Mouse (Mus musculus) liver, postnatal 0 days (tissue): ENCODE data around the gene Tph1. TPM values are rescaled to one million over a fixed set of nuclear protein-coding genes. Genes with fewer than 3 reads are reported as not detected.

Experiments
- ATAC-seq: fragments of 200-750 bp; cut with Nextera tagmentation; 2 replicates; pipeline ENCODE4 v1.8.0; 2017; ENCODE audit warnings: mild to moderate bottlenecking, moderate library complexity
- DNase-seq: peaks from one replicate; pipeline ENCODE4 v3.0.0-alpha.2; 2016
- H3K27ac ChIP-seq: fragments of 300-500 bp; sonication (generic); 2 replicates; pipeline ENCODE4 v1.5.1; 2014; ENCODE audit warnings: antibody characterized with exemption, moderate library complexity, mild to moderate bottlenecking, low read depth
- H3K27me3 ChIP-seq: fragments of 300-500 bp; sonication (generic); 2 replicates; pipeline ENCODE4 v1.6.1; 2014; ENCODE audit warnings: low read length, control low read depth, mixed read lengths; ENCODE audit not compliant: insufficient read depth
- H3K36me3 ChIP-seq: fragments of 300-500 bp; sonication (generic); replicated peaks from 2 replicates; pipeline ENCODE4 v1.6.1; 2014; ENCODE audit warnings: mild to moderate bottlenecking, control low read depth, low read length, moderate library complexity, mixed read lengths; ENCODE audit not compliant: insufficient read depth
- H3K4me1 ChIP-seq: fragments of 300-500 bp; sonication (generic); 2 replicates; pipeline ENCODE4 v1.6.1; 2014; ENCODE audit warnings: antibody characterized with exemption, mild to moderate bottlenecking, control low read depth; ENCODE audit not compliant: insufficient read depth
- H3K4me2 ChIP-seq: fragments of 300-500 bp; sonication (generic); 2 replicates; pipeline ENCODE4 v1.6.1; 2014; ENCODE audit warnings: low read depth, mild to moderate bottlenecking, low read length, moderate library complexity, mixed read lengths
- H3K4me3 ChIP-seq: fragments of 300-500 bp; sonication (generic); 2 replicates; pipeline ENCODE4 v1.5.1; 2014; ENCODE audit warnings: low read depth, low read length
- H3K9ac ChIP-seq: fragments of 300-500 bp; sonication (generic); replicated peaks from 2 replicates; pipeline ENCODE4 v1.6.1; 2014; ENCODE audit warnings: mild to moderate bottlenecking, moderate library complexity
- H3K9me3 ChIP-seq: fragments of 300-500 bp; sonication (generic); 2 replicates; pipeline ENCODE4 v1.6.1; 2016; ENCODE audit warnings: mild to moderate bottlenecking, control low read depth, low read length, mixed read lengths
- CTCF ChIP-seq: sonication (generic); IDR thresholded peaks from 2 replicates; pipeline ENCODE4 v1.5.1; 2016; ENCODE audit warnings: antibody characterized with exemption, low read depth
- EP300 ChIP-seq: IDR thresholded peaks from 2 replicates; pipeline ENCODE4 v1.6.1; 2016; ENCODE audit warnings: antibody characterized with exemption, low read depth, mild to moderate bottlenecking
- WGBS: fragments of 180-500 bp; shearing (Covaris S2); extraction: QIAGEN DNeasy Blood & Tissue Kit; methylation state at CpG from one replicate; pipeline ENCODE4 v1.1.7; 2014; ENCODE audit not compliant: insufficient replicate concordance; 5-methylcytosine and 5-hydroxymethylcytosine counted together
- polyA plus RNA-seq: library from polyadenylated mRNA; unstranded; fragments of >200 nt; fragmentation: Nextera tagmentation; extraction: Ambion mirVana; gene quantifications from 2 replicates; pipeline ENCODE4 v1.2.1, GENCODE M21; 2015

The Tph1 gene
- not detected in 2 replicates for polyA plus RNA-seq

DNA sequence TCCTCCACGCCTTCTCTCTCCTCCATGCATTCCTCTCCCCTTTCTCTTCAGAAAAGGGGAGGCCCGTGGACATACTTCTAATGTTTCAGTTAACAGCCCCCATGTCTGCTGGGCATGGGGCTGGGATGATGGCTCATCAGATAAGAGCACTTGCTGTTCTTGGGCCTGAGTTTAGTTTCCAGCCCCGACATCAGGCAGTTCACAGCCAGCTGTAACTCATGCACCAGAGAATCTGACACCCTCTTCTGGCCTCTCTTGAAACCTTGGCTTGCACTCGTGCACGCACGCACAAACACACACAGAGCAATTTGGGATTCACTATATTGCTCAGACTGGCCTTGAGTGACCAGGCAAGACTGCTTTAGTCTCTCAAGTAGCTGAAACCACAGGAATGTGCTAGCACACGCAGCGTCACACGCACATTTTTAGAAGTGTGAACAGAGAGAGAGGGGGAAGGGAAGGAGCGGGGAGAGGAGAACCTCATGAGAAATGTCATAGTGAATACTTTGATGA lies at the start of gene Tph1:
TSS of gene Tph1 (minus strand) at position 378 of the 513 bp plus-strand sequence.
- Histone ChIP-seq H3K4me1 (peaks cover 3% of the 10 kb centered on the region), H3K9me3 (no peaks in the 10 kb centered on the region), H3K4me3 (no peak within 1 kb of the TSS), H3K4me2 (no peak within 1 kb of the TSS), H3K36me3 (no peaks in the 10 kb centered on the region), H3K9ac (no peak within 1 kb of the TSS), H3K27me3 (peaks cover 11% of the 10 kb centered on the region), H3K27ac (no peak within 1 kb of the TSS)
- ATAC-seq (no peak), DNase-seq (no peak)
- TF ChIP-seq CTCF = no peak
- TF ChIP-seq EP300 = no peak
- 44% methylated on average over 10 of the region's 10 CpGs for WGBS

DNA sequence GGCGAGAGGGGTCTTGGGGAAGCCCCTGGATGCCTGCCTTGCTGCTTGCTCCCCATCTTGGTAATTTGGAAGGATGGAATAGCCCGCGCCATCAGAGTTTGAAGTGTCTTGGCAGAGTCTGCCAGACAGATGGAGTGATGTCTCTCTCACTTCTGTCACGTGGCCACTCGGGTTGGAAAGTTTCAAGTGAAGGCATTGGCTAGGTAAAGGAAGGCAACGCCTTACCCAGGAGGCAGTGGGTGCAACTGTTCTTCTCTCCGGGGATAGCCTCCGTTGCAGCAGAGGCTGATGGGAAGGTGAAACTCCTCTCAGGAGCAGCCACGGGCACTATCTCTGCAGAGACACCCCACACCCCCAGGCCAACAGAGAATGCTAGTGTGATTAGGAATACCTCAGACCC lies 48.1 kb upstream of the Tph1 start:
- Histone ChIP-seq H3K9ac (no peak overlapping the region), H3K27ac (no peak overlapping the region)

DNA sequence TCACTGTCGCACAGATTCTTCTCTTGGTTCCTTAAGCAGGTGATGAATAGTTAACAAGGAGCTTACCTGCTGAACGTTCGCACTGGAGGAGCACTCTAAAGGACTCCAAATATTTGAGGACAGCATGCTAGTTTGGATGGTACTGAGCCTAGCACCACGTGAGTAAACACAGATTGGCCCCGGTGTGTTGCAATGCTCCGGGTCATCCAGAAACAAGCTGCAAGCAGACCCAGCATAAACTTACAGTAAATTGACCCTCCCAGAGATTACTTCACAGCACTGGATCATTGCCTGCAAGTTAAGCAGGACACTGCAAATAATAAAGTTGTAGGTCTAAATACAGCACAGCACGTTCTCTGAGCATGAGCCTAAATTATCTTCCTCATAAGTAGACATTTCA lies 47.2 kb upstream of the Tph1 start:
- Histone ChIP-seq H3K4me2 (no peak overlapping the region), H3K27ac (0 out of 2 replicates have a peak overlapping the region, but pooled peaks have one; percentile 2), H3K27me3 (no peaks in the 10 kb centered on the region), H3K9ac (no peak overlapping the region), H3K4me1 (peaks cover 5% of the 10 kb centered on the region), H3K36me3 (no peaks in the 10 kb centered on the region), H3K9me3 (no peaks in the 10 kb centered on the region), H3K4me3 (no peak overlapping the region)
- 50% methylated on average over 7 of the region's 7 CpGs for WGBS
- DNase-seq = peak; percentile 66
- no peak for TF ChIP-seq CTCF
- TF ChIP-seq EP300 = peak; percentile 76
- ATAC-seq = peak; percentile 89

More for the DNA sequence above, 48.1 kb upstream of the Tph1 start:
- TF ChIP-seq CTCF = no peak
- no peak for TF ChIP-seq EP300
- 67% methylated on average over 9 of the region's 9 CpGs for WGBS
- Histone ChIP-seq H3K4me2 (no peak overlapping the region), H3K27me3 (no peaks in the 10 kb centered on the region), H3K9me3 (no peaks in the 10 kb centered on the region), H3K4me3 (no peak overlapping the region), H3K36me3 (no peaks in the 10 kb centered on the region), H3K4me1 (peaks cover 5% of the 10 kb centered on the region)
- no peak for DNase-seq
- ATAC-seq = no peak

DNA sequence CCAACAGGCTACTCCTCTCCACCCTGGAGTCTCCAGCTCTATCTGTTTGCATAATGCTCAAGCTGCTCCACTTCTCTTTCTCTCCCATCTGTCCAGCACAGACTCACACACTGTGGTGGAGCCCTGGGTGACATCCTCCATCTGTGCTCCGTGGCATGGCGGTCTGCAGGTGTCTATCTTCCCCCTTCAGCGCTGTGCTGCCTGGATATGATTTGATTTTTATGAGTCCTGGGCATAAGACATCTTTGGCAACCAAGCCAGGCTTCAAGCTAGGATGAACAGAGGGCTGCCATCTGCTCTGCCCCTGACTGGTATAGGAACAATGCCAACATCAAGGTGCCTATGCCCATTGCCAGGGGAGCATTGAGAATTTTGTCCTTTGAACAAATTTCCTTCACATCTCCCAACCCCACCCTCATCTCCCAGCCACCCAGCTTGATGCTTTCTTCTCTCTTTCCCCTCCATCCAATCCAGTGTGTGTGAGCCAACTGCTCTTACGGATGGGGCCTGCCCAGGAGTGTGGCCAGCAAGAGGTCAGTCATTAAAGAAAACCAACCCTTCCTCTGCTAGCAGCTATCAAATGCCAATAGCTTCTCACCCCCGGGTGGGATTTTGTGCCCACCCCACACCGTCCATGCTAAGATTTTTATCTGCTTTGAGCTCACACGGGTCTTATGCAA lies 46.4 kb upstream of the Tph1 start:
- Histone ChIP-seq H3K27me3 (no peaks in the 10 kb centered on the region), H3K27ac (no peak overlapping the region)
- DNase-seq = no peak

DNA sequence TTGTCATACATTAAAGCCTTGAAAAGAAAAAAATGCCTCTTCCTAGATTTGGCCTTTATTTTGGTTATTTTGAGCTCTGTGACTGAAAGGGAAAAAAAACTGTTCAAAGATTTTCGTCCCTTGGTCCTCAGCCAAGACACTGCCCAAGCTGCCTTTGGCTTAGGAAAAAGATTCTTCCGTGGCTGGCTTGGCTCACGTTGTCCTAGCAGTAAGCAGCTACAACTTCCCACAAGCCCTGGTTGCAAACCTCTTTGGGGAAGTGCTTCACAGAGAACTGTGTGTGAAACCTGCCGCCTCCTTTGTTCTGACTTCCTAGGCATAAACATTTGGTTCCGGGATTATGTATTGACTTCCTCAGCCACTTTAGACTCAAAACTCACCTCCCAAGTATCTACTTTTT lies 44.6 kb upstream of the Tph1 start:
- no peak overlapping the region for H3K4me2 ChIP-seq
- no peak for TF ChIP-seq EP300
- no peak for TF ChIP-seq CTCF
- no peaks in the 10 kb centered on the region for H3K27me3 ChIP-seq
- H3K9me3 ChIP-seq = no peaks in the 10 kb centered on the region
- DNase-seq = no peak
- no peak for ATAC-seq
- H3K4me1 ChIP-seq = peaks cover 5% of the 10 kb centered on the region
- WGBS = 27% methylated on average over 5 of the region's 5 CpGs
- H3K27ac ChIP-seq = no peak overlapping the region
- no peaks in the 10 kb centered on the region for H3K36me3 ChIP-seq
- H3K9ac ChIP-seq = no peak overlapping the region
- no peak overlapping the region for H3K4me3 ChIP-seq

More for the DNA sequence above, 46.4 kb upstream of the Tph1 start:
- no peak for TF ChIP-seq EP300
- TF ChIP-seq CTCF = no peak
- Histone ChIP-seq H3K9ac (no peak overlapping the region), H3K4me1 (peaks cover 5% of the 10 kb centered on the region), H3K4me2 (no peak overlapping the region), H3K9me3 (no peaks in the 10 kb centered on the region), H3K36me3 (no peaks in the 10 kb centered on the region), H3K4me3 (no peak overlapping the region)
- ATAC-seq = 0 out of 2 replicates have a peak, but pooled peaks have one; percentile 16
- 56% methylated on average over 7 of the region's 7 CpGs for WGBS

DNA sequence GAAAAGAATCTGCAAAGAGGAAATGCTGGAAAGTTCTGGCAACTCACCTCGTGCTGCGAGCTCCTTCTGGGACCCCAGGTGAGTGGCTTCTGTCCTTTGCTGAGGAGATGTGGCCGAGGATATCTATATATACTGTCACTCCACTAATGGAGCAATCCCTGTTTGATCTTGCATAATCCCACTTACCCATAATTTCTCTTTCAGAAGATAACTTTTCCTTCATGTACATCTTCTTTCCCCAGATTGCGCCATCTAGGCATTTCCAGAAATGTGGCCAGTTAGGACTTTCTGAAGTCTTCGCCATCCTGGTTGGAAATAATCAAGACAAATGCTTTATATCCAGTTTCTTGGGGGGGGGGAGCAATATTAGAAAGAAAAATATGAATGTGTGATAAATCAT lies 43.3 kb upstream of the Tph1 start, which contains the start of gene Saa3:
TSS of gene Saa3 (minus strand) at position 101 of the 400 bp plus-strand sequence.
- no peak for DNase-seq
- TF ChIP-seq CTCF (no peak), EP300 (no peak)

More for the DNA sequence above, 43.3 kb upstream of the Tph1 start, which contains the start of gene Saa3:
- Histone ChIP-seq H3K4me2 (no peak within 1 kb of the TSS), H3K4me3 (no peak within 1 kb of the TSS), H3K27me3 (no peaks in the 10 kb centered on the region), H3K36me3 (no peaks in the 10 kb centered on the region), H3K9ac (no peak within 1 kb of the TSS), H3K27ac (no peak within 1 kb of the TSS), H3K9me3 (no peaks in the 10 kb centered on the region), H3K4me1 (peaks cover 5% of the 10 kb centered on the region)
- 71% methylated on average over 5 of the region's 5 CpGs for WGBS
- no peak for ATAC-seq
